21 mouse cellular contexts compared by ENCODE assay signal in genomic region chr6:53229350-53229749, GRCm38 (mm10). TPM values are rescaled to one million over a fixed set of nuclear protein-coding genes. Genes with fewer than 3 reads are reported as not detected.
DNase-seq lines count a peak whose midpoint lies in the region; ATAC-seq and TF ChIP-seq lines count a peak whose summit lies in the region.
"Had no signal": no experiment of that assay in that cellular context is flagged by ENCODE, and none has a peak within 500 bp of the region (broad histone marks: within the 10 kb centered on the region; RNA-seq: fewer than 3 reads in every experiment).

No protein-coding gene starts in this region.

- WGBS in embryonic facial prominence, embryonic 14.5 days: 23% methylated on average over 6 of the region's 6 CpGs
- WGBS in embryonic facial prominence, embryonic 10.5 days: 22% methylated on average over 6 of the region's 6 CpGs

- no peak overlapping the region for H3K9ac ChIP-seq in embryonic facial prominence, embryonic 14.5 days (ENCODE audit: low read depth, low read length)
- H3K9ac ChIP-seq: embryonic facial prominence, embryonic 12.5 days; heart, embryonic 12.5 days; hindbrain, embryonic 12.5 days had no signal

- H3K4me3 ChIP-seq in embryonic facial prominence, embryonic 14.5 days (ENCODE audit: low read depth, low read length): no peak overlapping the region
- H3K4me3 ChIP-seq in embryonic facial prominence, embryonic 10.5 days: no peak overlapping the region
- H3K4me3 ChIP-seq: embryonic facial prominence, embryonic 12.5 days; heart, embryonic 12.5 days; hindbrain, embryonic 12.5 days had no signal

- peak; percentile 41; the same call in 1 of the 2 replicates for ATAC-seq in embryonic facial prominence, embryonic 14.5 days (ENCODE audit: low read depth)
- ATAC-seq: activated CD4-positive, CD25-positive, alpha-beta regulatory T cell, adult 4 months; hindbrain, embryonic 16.5 days; Patski had no signal

- H3K27me3 ChIP-seq in embryonic facial prominence, embryonic 14.5 days (replicated peaks; ENCODE audit: control insufficient read depth, insufficient read depth, low read length): no peaks in the 10 kb centered on the region
- no peaks in the 10 kb centered on the region for H3K27me3 ChIP-seq in embryonic facial prominence, embryonic 10.5 days (replicated peaks; ENCODE audit: low read depth, poor library complexity, severe bottlenecking)
- H3K27me3 ChIP-seq: CH12.LX; embryonic facial prominence, embryonic 12.5 days; heart, embryonic 12.5 days; hindbrain, embryonic 12.5 days; Patski had no signal

- no peaks in the 10 kb centered on the region for H3K9me3 ChIP-seq in embryonic facial prominence, embryonic 14.5 days (ENCODE audit: control insufficient read depth, low read length)
- H3K9me3 ChIP-seq in embryonic facial prominence, embryonic 10.5 days: no peaks in the 10 kb centered on the region
- H3K9me3 ChIP-seq: embryonic facial prominence, embryonic 12.5 days; heart, embryonic 12.5 days; hindbrain, embryonic 12.5 days had no signal

- H3K4me1 ChIP-seq in embryonic facial prominence, embryonic 14.5 days (ENCODE audit: control insufficient read depth, insufficient read depth, low read length): no peaks in the 10 kb centered on the region
- H3K4me1 ChIP-seq in embryonic facial prominence, embryonic 10.5 days: peaks cover 17% of the 10 kb centered on the region
- H3K4me1 ChIP-seq: heart, embryonic 12.5 days had no signal

- H3K4me2 ChIP-seq in embryonic facial prominence, embryonic 14.5 days (ENCODE audit: low read depth, low read length): no peak overlapping the region
- H3K4me2 ChIP-seq: embryonic facial prominence, embryonic 12.5 days; heart, embryonic 12.5 days; hindbrain, embryonic 12.5 days had no signal

- intact Hi-C loops in heart, postnatal 14 days (cut with DNase I): no loop called here

- DNase-seq in embryonic facial prominence, embryonic 14.5 days (ENCODE audit: low spot score): no peak
- no peak for DNase-seq in embryonic facial prominence, embryonic 10.5 days (ENCODE audit: low spot score)
- peak; percentile 83 for DNase-seq in heart, adult 11 months
- DNase-seq in heart, postnatal 14 days: no peak
- DNase-seq in brain, embryonic 14.5 days (ENCODE audit: low read depth): peak; percentile 79
- peak; percentile 18 for DNase-seq in retina, embryonic 14.5 days (ENCODE audit: low spot score)
- no peak for DNase-seq in gastrocnemius, postnatal 25 days
- DNase-seq: adrenal gland, postnatal 14 days; cerebellum, adult 8-10 months; cerebellum, postnatal 14 days; gastrocnemius, postnatal 10 days; heart, postnatal 36 days; kidney, adult 11 months; kidney, adult 9 months had no signal

- H3K27ac ChIP-seq in embryonic facial prominence, embryonic 14.5 days (replicated peaks; ENCODE audit: low read depth, low read length): no peak overlapping the region
- H3K27ac ChIP-seq in embryonic facial prominence, embryonic 10.5 days (replicated peaks): no peak overlapping the region
- H3K27ac ChIP-seq: hindbrain, embryonic 12.5 days had no signal

- H3K36me3 ChIP-seq in embryonic facial prominence, embryonic 14.5 days (ENCODE audit: control insufficient read depth, insufficient read depth, low read length): no peaks in the 10 kb centered on the region
- no peaks in the 10 kb centered on the region for H3K36me3 ChIP-seq in embryonic facial prominence, embryonic 10.5 days (replicated peaks)
- H3K36me3 ChIP-seq: embryonic facial prominence, embryonic 12.5 days; heart, embryonic 12.5 days; hindbrain, embryonic 12.5 days had no signal

- no peak for TF ChIP-seq POLR2A in brain, embryonic 14.5 days (IDR thresholded peaks at IDR 0.05; ENCODE audit: borderline replicate concordance, extremely low read depth, insufficient read depth, insufficient read length, poor library complexity, severe bottlenecking)

- TF ChIP-seq CTCF in brain, embryonic 14.5 days (IDR thresholded peaks at IDR 0.05; ENCODE audit: borderline replicate concordance, extremely low read depth, insufficient read depth, insufficient read length): no peak

RNA-seq across cellular contexts. Expression of gene Creb5, which starts 57.7 kb away (rescaled TPM):
- 22.8 and 22.9 TPM in 2 replicates for polyA plus RNA-seq in embryonic facial prominence, embryonic 14.5 days (2014; fragmentation: Nextera tagmentation; extraction: Ambion mirVana)
- 10.6 and 13.9 TPM in 2 replicates for polyA plus RNA-seq in embryonic facial prominence, embryonic 10.5 days (2016; fragmentation: Nextera tagmentation; extraction: Ambion mirVana)
- total RNA-seq in heart, postnatal 14 days (2021): 10 to 100 TPM; 12.5 to 15.7 TPM
- polyA plus RNA-seq in brain, embryonic 14.5 days (2012; rRNA removed): 3.9 and 4.3 TPM in 2 replicates
- total RNA-seq in gastrocnemius, postnatal 25 days (2021): 1 to 10 TPM; 7.5 to 9.2 TPM

Comparison
In these comparisons a context has a peak if more than half of its experiments do, and no peak if none do; other contexts are left out.
1. DNase-seq: peak in heart, adult 11 months (single experiment), brain, embryonic 14.5 days (single experiment) and retina, embryonic 14.5 days (single experiment); none in embryonic facial prominence, embryonic 14.5 days (single experiment), embryonic facial prominence, embryonic 10.5 days (single experiment), heart, postnatal 14 days (0 of 2) and gastrocnemius, postnatal 25 days (single experiment).